Mouse (Mus musculus): Measurements from ENCODE around the gene Olfr134. TPM values are rescaled to one million over a fixed set of nuclear protein-coding genes. Genes with fewer than 3 reads are reported as not detected.
"Not testable (repeated sequence)": the region's sequence is repeated elsewhere in the genome, so short reads cannot be mapped to it uniquely, and the experiment has no call there.

Gene Olfr134
- not detected in 2 replicates for polyA plus RNA-seq (2014; fragmentation: Nextera tagmentation; extraction: Ambion mirVana)

DNA sequence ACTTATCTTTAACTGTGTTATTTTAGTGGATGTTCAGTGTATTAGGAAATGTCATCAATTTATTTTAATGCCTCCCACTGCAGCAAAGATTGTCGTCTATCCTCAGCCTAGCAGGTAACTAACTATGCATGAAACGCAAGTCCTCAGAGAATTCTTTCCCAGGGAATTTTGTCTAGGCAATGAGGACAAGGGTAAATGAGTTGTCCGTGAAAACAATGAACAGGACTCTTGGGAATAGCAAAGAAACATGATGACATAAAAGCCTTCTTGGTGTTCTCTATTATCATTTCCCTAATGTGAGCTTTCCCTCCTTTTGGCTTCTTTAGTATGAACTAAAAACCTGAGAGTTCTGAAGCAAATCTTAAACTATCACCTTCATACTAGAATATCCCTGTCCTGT lies at the start of gene Olfr134:
Olfr134 (plus strand) TSS at position 301 of the 400 bp plus-strand sequence.
- no peaks in the 10 kb centered on the region for H3K27me3 ChIP-seq (ENCODE audit: control insufficient read depth, insufficient read depth, low read length)
- H3K9ac ChIP-seq (replicated peaks; ENCODE audit: low read length): no peak within 1 kb of the TSS
- H3K4me1 ChIP-seq (ENCODE audit: control insufficient read depth, insufficient read depth, low read length): no peaks in the 10 kb centered on the region
- H3K4me2 ChIP-seq (ENCODE audit: low read depth, low read length): no peak within 1 kb of the TSS
- H3K4me3 ChIP-seq (ENCODE audit: low read depth, low read length): no peak within 1 kb of the TSS
- WGBS: 80% methylated on average over 3 of the region's 3 CpGs
- no peak for ATAC-seq (replicated peaks; ENCODE audit: insufficient number of reproducible peaks, low FRiP score, low TSS enrichment, low read depth)
- no peak within 1 kb of the TSS for H3K27ac ChIP-seq (replicated peaks; ENCODE audit: low read depth, low read length)
- no peaks in the 10 kb centered on the region for H3K36me3 ChIP-seq (replicated peaks; ENCODE audit: control insufficient read depth, insufficient read depth, low read depth, low read length)
- H3K9me3 ChIP-seq (replicated peaks; ENCODE audit: control insufficient read depth, low read length): no peaks in the 10 kb centered on the region
- DNase-seq (ENCODE audit: low spot score): no peak

GRCm38 (mm10) chr17:38124199-38124598 lies 47.0 kb upstream of the Olfr134 start:
- not testable (repeated sequence) for H3K27ac ChIP-seq (replicated peaks; ENCODE audit: low read depth, low read length); H3K27me3 ChIP-seq (ENCODE audit: control insufficient read depth, insufficient read depth, low read length); H3K9ac ChIP-seq (replicated peaks; ENCODE audit: low read length); ATAC-seq (replicated peaks; ENCODE audit: insufficient number of reproducible peaks, low FRiP score, low TSS enrichment, low read depth); H3K36me3 ChIP-seq (replicated peaks; ENCODE audit: control insufficient read depth, insufficient read depth, low read depth, low read length); H3K9me3 ChIP-seq (replicated peaks; ENCODE audit: control insufficient read depth, low read length); H3K4me2 ChIP-seq (ENCODE audit: low read depth, low read length); H3K4me1 ChIP-seq (ENCODE audit: control insufficient read depth, insufficient read depth, low read length); H3K4me3 ChIP-seq (ENCODE audit: low read depth, low read length); DNase-seq (ENCODE audit: low spot score)
- 90% methylated on average over 1 of the region's 1 CpGs for WGBS

DNA sequence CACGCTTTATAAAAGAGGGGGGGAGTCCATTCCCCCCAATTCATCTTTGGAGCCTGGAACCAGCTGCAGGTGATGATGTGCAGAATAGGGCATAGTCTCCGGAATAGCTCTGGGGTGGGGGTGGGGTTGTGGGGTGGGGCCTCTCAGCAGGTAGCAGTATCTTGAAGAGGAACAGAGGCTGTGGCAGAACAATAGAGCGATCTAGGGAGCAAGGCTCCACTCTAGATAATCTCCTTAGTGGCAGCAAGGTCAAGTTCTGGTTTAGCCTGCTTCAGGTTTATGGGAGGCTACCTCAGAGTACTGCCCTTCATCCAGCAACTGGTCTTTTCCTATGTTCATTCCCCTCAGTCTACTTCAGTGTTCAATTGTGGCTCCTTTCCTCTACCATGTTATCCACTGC lies 45.8 kb upstream of the Olfr134 start:
- not testable (repeated sequence) for H3K4me1 ChIP-seq (ENCODE audit: control insufficient read depth, insufficient read depth, low read length); H3K27ac ChIP-seq (replicated peaks; ENCODE audit: low read depth, low read length); H3K4me2 ChIP-seq (ENCODE audit: low read depth, low read length); ATAC-seq (replicated peaks; ENCODE audit: insufficient number of reproducible peaks, low FRiP score, low TSS enrichment, low read depth); H3K9ac ChIP-seq (replicated peaks; ENCODE audit: low read length); DNase-seq (ENCODE audit: low spot score); H3K36me3 ChIP-seq (replicated peaks; ENCODE audit: control insufficient read depth, insufficient read depth, low read depth, low read length); H3K9me3 ChIP-seq (replicated peaks; ENCODE audit: control insufficient read depth, low read length); H3K4me3 ChIP-seq (ENCODE audit: low read depth, low read length); H3K27me3 ChIP-seq (ENCODE audit: control insufficient read depth, insufficient read depth, low read length)
- 71% methylated on average over 3 of the region's 3 CpGs for WGBS

DNA sequence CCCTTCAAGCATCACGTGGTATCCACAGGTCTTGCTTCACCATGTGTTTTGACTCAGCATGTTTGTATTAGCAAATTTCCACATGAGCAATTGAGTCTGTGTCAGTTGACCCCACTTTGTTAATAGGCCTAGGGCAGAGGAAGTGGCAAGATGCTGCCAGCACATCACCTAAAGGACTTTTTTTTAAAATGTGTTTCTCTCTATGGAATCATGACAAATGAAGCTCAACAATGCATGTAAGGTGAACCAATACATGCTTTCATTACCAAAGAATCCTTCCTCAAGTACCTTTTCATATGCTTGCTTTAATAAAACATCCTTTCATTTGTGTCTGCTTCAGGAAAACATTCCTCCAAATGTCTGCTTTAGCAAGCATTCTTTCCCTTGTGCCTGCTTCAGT lies 36.8 kb upstream of the Olfr134 start, which contains the start of gene Olfr132:
Olfr132 (minus strand) TSS at position 101 of the 400 bp plus-strand sequence.
- Histone ChIP-seq H3K4me2 (ENCODE audit: low read depth, low read length) (no peak within 1 kb of the TSS), H3K27ac (replicated peaks; ENCODE audit: low read depth, low read length) (no peak within 1 kb of the TSS), H3K9ac (replicated peaks; ENCODE audit: low read length) (no peak within 1 kb of the TSS), H3K9me3 (replicated peaks; ENCODE audit: control insufficient read depth, low read length) (no peaks in the 10 kb centered on the region), H3K4me1 (ENCODE audit: control insufficient read depth, insufficient read depth, low read length) (no peaks in the 10 kb centered on the region), H3K27me3 (ENCODE audit: control insufficient read depth, insufficient read depth, low read length) (no peaks in the 10 kb centered on the region), H3K4me3 (ENCODE audit: low read depth, low read length) (no peak within 1 kb of the TSS), H3K36me3 (replicated peaks; ENCODE audit: control insufficient read depth, insufficient read depth, low read depth, low read length) (no peaks in the 10 kb centered on the region)
- WGBS: 42% methylated on average over 1 of the region's 1 CpGs
- ATAC-seq (replicated peaks; ENCODE audit: insufficient number of reproducible peaks, low FRiP score, low TSS enrichment, low read depth) (no peak), DNase-seq (ENCODE audit: low spot score) (no peak)

DNA sequence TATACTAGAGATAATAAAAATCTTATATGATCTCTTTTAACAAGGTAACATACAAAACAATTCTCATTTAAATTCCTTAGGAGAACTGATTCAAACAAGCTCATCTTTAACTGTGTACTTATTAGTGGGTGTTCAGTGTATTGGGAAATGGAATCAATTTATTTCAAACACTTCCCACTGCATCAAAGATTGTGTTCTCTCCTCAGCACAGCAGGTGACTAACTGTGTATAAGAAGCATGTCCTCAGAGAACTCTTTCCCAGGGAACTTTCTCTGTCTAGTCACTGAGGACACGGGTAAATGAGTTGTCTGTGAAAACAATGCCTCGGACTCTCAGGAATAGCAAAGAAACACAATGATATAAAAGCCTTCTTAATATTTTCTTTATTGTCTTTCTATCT lies 26.2 kb upstream of the Olfr134 start, which contains the start of gene Olfr133:
Olfr133 (plus strand) TSS at position 301 of the 400 bp plus-strand sequence.
- DNase-seq (ENCODE audit: low spot score) (no peak), ATAC-seq (replicated peaks; ENCODE audit: insufficient number of reproducible peaks, low FRiP score, low TSS enrichment, low read depth) (no peak)
- H3K9ac ChIP-seq (replicated peaks; ENCODE audit: low read length): no peak within 1 kb of the TSS
- H3K9me3 ChIP-seq (replicated peaks; ENCODE audit: control insufficient read depth, low read length): no peaks in the 10 kb centered on the region
- H3K36me3 ChIP-seq (replicated peaks; ENCODE audit: control insufficient read depth, insufficient read depth, low read depth, low read length): no peaks in the 10 kb centered on the region
- 80% methylated on average over 2 of the region's 2 CpGs for WGBS
- H3K4me1 ChIP-seq (ENCODE audit: control insufficient read depth, insufficient read depth, low read length): no peaks in the 10 kb centered on the region
- H3K4me3 ChIP-seq (ENCODE audit: low read depth, low read length): no peak within 1 kb of the TSS
- H3K27ac ChIP-seq (replicated peaks; ENCODE audit: low read depth, low read length): no peak within 1 kb of the TSS
- H3K27me3 ChIP-seq (ENCODE audit: control insufficient read depth, insufficient read depth, low read length): no peaks in the 10 kb centered on the region
- H3K4me2 ChIP-seq (ENCODE audit: low read depth, low read length): no peak within 1 kb of the TSS

DNA sequence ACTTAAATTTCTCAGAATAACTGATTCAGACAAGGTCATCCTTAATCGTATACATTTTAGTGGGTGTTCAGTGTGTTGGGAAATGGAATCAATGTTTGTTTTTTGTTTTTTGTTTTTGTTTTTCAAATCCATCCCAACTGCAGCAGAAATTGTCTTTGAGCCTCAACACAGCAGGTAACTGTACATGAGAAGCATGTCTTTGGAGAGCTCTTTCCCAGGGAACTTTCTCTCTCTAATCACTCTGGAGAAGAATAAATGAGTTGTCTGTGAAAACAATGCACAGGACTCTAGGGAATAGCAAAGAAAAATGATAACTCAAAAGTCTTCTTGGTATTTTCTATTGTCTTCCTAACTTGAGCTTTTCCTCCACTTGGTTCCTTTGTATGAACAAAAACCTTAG lies 32.8 kb downstream of the Olfr134 start, which contains the start of gene Olfr135:
Olfr135 (plus strand) TSS at position 301 of the 400 bp plus-strand sequence.
- Histone ChIP-seq H3K9ac (replicated peaks; ENCODE audit: low read length) (no peak within 1 kb of the TSS), H3K4me2 (ENCODE audit: low read depth, low read length) (no peak within 1 kb of the TSS), H3K27me3 (ENCODE audit: control insufficient read depth, insufficient read depth, low read length) (no peaks in the 10 kb centered on the region), H3K4me3 (ENCODE audit: low read depth, low read length) (no peak within 1 kb of the TSS), H3K36me3 (replicated peaks; ENCODE audit: control insufficient read depth, insufficient read depth, low read depth, low read length) (no peaks in the 10 kb centered on the region), H3K9me3 (replicated peaks; ENCODE audit: control insufficient read depth, low read length) (no peaks in the 10 kb centered on the region), H3K27ac (replicated peaks; ENCODE audit: low read depth, low read length) (no peak within 1 kb of the TSS), H3K4me1 (ENCODE audit: control insufficient read depth, insufficient read depth, low read length) (no peaks in the 10 kb centered on the region)
- no peak for DNase-seq (ENCODE audit: low spot score)
- 94% methylated on average over 1 of the region's 1 CpGs for WGBS
- no peak for ATAC-seq (replicated peaks; ENCODE audit: insufficient number of reproducible peaks, low FRiP score, low TSS enrichment, low read depth)

Other genes with a start within 250 kb of the Olfr134 start
- gene Olfr761, start 218.3 kb upstream of the Olfr134 start, polyA plus RNA-seq (2014; fragmentation: Nextera tagmentation; extraction: Ambion mirVana): not detected in 2 replicates
- not detected in 2 replicates for gene Olfr129, start 111.3 kb upstream of the Olfr134 start, polyA plus RNA-seq (2014; fragmentation: Nextera tagmentation; extraction: Ambion mirVana)
- not detected in 2 replicates for gene Olfr130, start 107.5 kb upstream of the Olfr134 start, polyA plus RNA-seq (2014; fragmentation: Nextera tagmentation; extraction: Ambion mirVana)
- not detected in 2 replicates for gene Olfr131, start 82.7 kb upstream of the Olfr134 start, polyA plus RNA-seq (2014; fragmentation: Nextera tagmentation; extraction: Ambion mirVana)
- not detected in 2 replicates for gene Olfr132, start 36.9 kb upstream of the Olfr134 start, polyA plus RNA-seq (2014; fragmentation: Nextera tagmentation; extraction: Ambion mirVana)
- gene Olfr133, start 26.1 kb upstream of the Olfr134 start, polyA plus RNA-seq (2014; fragmentation: Nextera tagmentation; extraction: Ambion mirVana): not detected in 2 replicates
- gene Olfr135, start 32.9 kb downstream of the Olfr134 start, polyA plus RNA-seq (2014; fragmentation: Nextera tagmentation; extraction: Ambion mirVana): not detected in 2 replicates
- gene Olfr138, start 89.6 kb downstream of the Olfr134 start, polyA plus RNA-seq (2014; fragmentation: Nextera tagmentation; extraction: Ambion mirVana): not detected in 2 replicates
- gene Olfr137, start 136.2 kb downstream of the Olfr134 start, polyA plus RNA-seq (2014; fragmentation: Nextera tagmentation; extraction: Ambion mirVana): not detected in 2 replicates
- gene Olfr136, start 158.4 kb downstream of the Olfr134 start, polyA plus RNA-seq (2014; fragmentation: Nextera tagmentation; extraction: Ambion mirVana): not detected in 2 replicates
- gene Esp36, start 248.8 kb downstream of the Olfr134 start, polyA plus RNA-seq (2014; fragmentation: Nextera tagmentation; extraction: Ambion mirVana): not detected in 2 replicates

Data from embryonic facial prominence, embryonic 11.5 days (tissue).